Mouse (Mus musculus) midbrain, embryonic 14.5 days (tissue): Measurements from ENCODE around the gene Slc25a23. TPM values are rescaled to one million over a fixed set of nuclear protein-coding genes. Genes with fewer than 3 reads are reported as not detected.

Experiments
- ATAC-seq: fragments of 200-750 bp; cut with Nextera tagmentation; 2 replicates; pipeline ENCODE4 v1.8.0; 2017; ENCODE audit warnings: moderate number of reproducible peaks, moderate library complexity; ENCODE audit not compliant: low FRiP score, low TSS enrichment
- DNase-seq: peaks from one replicate; pipeline ENCODE4 v3.0.0-alpha.2; 2015
- H3K27ac ChIP-seq: fragments of 300-500 bp; sonication (generic); replicated peaks from 2 replicates; pipeline ENCODE4 v1.5.1; 2014; ENCODE audit warnings: mild to moderate bottlenecking, low read depth, low read length, moderate library complexity
- H3K27me3 ChIP-seq: fragments of 300-500 bp; sonication (generic); 2 replicates; pipeline ENCODE4 v1.6.1; 2014; ENCODE audit warnings: low read length, control low read depth, mixed read lengths; ENCODE audit not compliant: control insufficient read depth, insufficient read depth
- H3K36me3 ChIP-seq: fragments of 300-500 bp; sonication (generic); 2 replicates; pipeline ENCODE4 v1.6.1; 2014; ENCODE audit warnings: low read length, control low read depth; ENCODE audit not compliant: control insufficient read depth, insufficient read depth
- H3K4me1 ChIP-seq: fragments of 300-500 bp; sonication (generic); 2 replicates; pipeline ENCODE4 v1.6.1; 2014; ENCODE audit warnings: mild to moderate bottlenecking, antibody characterized with exemption, low read length, control low read depth; ENCODE audit not compliant: control insufficient read depth, insufficient read depth
- H3K4me2 ChIP-seq: fragments of 300-500 bp; sonication (generic); 2 replicates; pipeline ENCODE4 v1.6.1; 2014; ENCODE audit warnings: mild to moderate bottlenecking, low read length, moderate library complexity
- H3K4me3 ChIP-seq: fragments of 300-500 bp; sonication (generic); replicated peaks from 2 replicates; pipeline ENCODE4 v1.5.1; 2014; ENCODE audit warnings: low read depth, low read length
- H3K9ac ChIP-seq: fragments of 300-500 bp; sonication (generic); replicated peaks from 2 replicates; pipeline ENCODE4 v1.6.1; 2014; ENCODE audit warnings: mild to moderate bottlenecking, low read length, moderate library complexity
- H3K9me3 ChIP-seq: fragments of 300-500 bp; sonication (generic); 2 replicates; pipeline ENCODE4 v1.6.1; 2016; ENCODE audit warnings: low read length, control low read depth, mixed read lengths; ENCODE audit not compliant: control insufficient read depth
- WGBS: fragments of 180-500 bp; shearing (Covaris S2); extraction: QIAGEN DNeasy Blood & Tissue Kit; methylation state at CpG from one replicate; pipeline ENCODE4 v1.1.7; 2014; 5-methylcytosine and 5-hydroxymethylcytosine counted together
- polyA plus RNA-seq: library from polyadenylated mRNA; unstranded; fragments of >200 nt; fragmentation: Nextera tagmentation; extraction: Ambion mirVana; gene quantifications from 2 replicates; pipeline ENCODE4 v1.2.1, GENCODE M21; 2014

Gene Slc25a23
- polyA plus RNA-seq, 1 experiment from 2014 or later: 31.6 TPM

- peaks cover 3% of the 10 kb centered on the region; the same call in 1 of the 2 replicates for H3K4me1 ChIP-seq
- no peaks in the 10 kb centered on the region for H3K9me3 ChIP-seq
- 10% methylated on average over 10 of the region's 10 CpGs for WGBS
- ATAC-seq (no peak), DNase-seq (peak; percentile 31)
- no peak overlapping the region for H3K4me2 ChIP-seq
- H3K36me3 ChIP-seq: no peaks in the 10 kb centered on the region
- no peak overlapping the region for H3K27ac ChIP-seq
- no peak overlapping the region for H3K4me3 ChIP-seq
- H3K9ac ChIP-seq: no peak overlapping the region
- H3K27me3 ChIP-seq: no peaks in the 10 kb centered on the region
Observed at GRCm38 (mm10) chr17:57099629-57100325, 40.1 kb upstream of the Slc25a23 start.

- DNase-seq: no peak
- Histone ChIP-seq H3K9ac (no peak overlapping the region), H3K9me3 (no peaks in the 10 kb centered on the region), H3K27me3 (no peaks in the 10 kb centered on the region), H3K27ac (no peak overlapping the region), H3K4me1 (no peaks in the 10 kb centered on the region), H3K4me3 (no peak overlapping the region), H3K36me3 (no peaks in the 10 kb centered on the region), H3K4me2 (no peak overlapping the region)
- 84% methylated on average over 5 of the region's 5 CpGs for WGBS
- no peak for ATAC-seq
Observed at GRCm38 (mm10) chr17:57098321-57098720, 38.7 kb upstream of the Slc25a23 start.

- H3K27me3 ChIP-seq: no peaks in the 10 kb centered on the region
- peak overlapping the region; percentile 35 for H3K4me2 ChIP-seq
- no peak overlapping the region for H3K4me3 ChIP-seq
- H3K4me1 ChIP-seq: no peaks in the 10 kb centered on the region
- no peak overlapping the region for H3K9ac ChIP-seq
- H3K9me3 ChIP-seq: no peaks in the 10 kb centered on the region
- no peaks in the 10 kb centered on the region for H3K36me3 ChIP-seq
- 2% methylated on average over 11 of the region's 11 CpGs for WGBS
- H3K27ac ChIP-seq: no peak overlapping the region
- ATAC-seq (peak; percentile 70), DNase-seq (peak; percentile 86)
Observed at GRCm38 (mm10) chr17:57096623-57096920, 36.9 kb upstream of the Slc25a23 start.

DNA sequence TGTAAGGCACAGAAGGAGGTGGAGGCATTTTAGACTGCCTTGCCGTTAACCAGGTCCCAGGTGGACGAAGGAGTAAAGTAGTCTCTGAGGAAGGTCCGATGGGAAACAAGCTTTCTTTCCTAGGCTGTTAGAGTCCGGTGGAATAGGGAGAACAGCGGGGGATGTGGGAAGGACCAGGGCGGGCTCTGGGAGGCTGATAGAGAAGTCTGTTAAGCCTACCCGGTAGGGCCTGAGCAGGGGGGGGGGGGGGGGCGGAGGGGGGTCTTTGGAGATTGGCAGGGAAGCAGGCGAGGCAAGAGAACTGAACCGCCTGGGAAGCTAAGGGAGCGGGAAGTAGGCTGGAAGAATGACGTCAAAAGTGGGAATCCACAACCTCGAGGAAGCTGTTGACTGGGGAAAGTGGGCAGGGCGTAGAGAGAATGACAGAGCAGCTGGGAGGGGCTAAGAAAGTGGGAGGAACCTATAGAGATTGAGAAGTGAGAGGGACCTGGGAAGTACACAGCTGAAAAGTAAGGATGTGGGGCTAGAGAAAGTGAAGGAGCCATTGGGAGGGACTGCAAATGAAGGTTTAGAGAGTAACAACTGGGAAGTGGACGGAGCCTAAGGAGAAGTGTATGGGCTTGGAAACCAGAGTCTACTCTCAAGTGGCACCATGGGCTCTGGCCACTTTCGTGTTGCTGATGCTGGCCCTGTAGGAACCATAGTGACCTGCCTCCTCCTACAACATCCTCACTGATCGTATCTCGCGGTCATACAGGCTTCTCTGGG lies 36.4 kb upstream of the Slc25a23 start:
- H3K9me3 ChIP-seq: no peaks in the 10 kb centered on the region
- no peak overlapping the region for H3K27ac ChIP-seq
- no peaks in the 10 kb centered on the region for H3K27me3 ChIP-seq
- H3K9ac ChIP-seq: no peak overlapping the region
- H3K4me3 ChIP-seq: no peak overlapping the region
- H3K4me2 ChIP-seq: peak overlapping the region; percentile 35
- DNase-seq (peak; percentile 56), ATAC-seq (peak; percentile 46)
- H3K4me1 ChIP-seq: no peaks in the 10 kb centered on the region
- WGBS: 2% methylated on average over 18 of the region's 19 CpGs
- H3K36me3 ChIP-seq: no peaks in the 10 kb centered on the region

- H3K4me2 ChIP-seq: no peak overlapping the region
- DNase-seq (no peak), ATAC-seq (no peak)
- no peak overlapping the region for H3K27ac ChIP-seq
- WGBS: 95% methylated on average over 3 of the region's 3 CpGs
- H3K36me3 ChIP-seq: no peaks in the 10 kb centered on the region
- no peak overlapping the region for H3K4me3 ChIP-seq
- H3K4me1 ChIP-seq: no peaks in the 10 kb centered on the region
- no peaks in the 10 kb centered on the region for H3K27me3 ChIP-seq
- no peak overlapping the region for H3K9ac ChIP-seq
- H3K9me3 ChIP-seq: no peaks in the 10 kb centered on the region
Observed at GRCm38 (mm10) chr17:57094222-57094621, 34.6 kb upstream of the Slc25a23 start.

DNA sequence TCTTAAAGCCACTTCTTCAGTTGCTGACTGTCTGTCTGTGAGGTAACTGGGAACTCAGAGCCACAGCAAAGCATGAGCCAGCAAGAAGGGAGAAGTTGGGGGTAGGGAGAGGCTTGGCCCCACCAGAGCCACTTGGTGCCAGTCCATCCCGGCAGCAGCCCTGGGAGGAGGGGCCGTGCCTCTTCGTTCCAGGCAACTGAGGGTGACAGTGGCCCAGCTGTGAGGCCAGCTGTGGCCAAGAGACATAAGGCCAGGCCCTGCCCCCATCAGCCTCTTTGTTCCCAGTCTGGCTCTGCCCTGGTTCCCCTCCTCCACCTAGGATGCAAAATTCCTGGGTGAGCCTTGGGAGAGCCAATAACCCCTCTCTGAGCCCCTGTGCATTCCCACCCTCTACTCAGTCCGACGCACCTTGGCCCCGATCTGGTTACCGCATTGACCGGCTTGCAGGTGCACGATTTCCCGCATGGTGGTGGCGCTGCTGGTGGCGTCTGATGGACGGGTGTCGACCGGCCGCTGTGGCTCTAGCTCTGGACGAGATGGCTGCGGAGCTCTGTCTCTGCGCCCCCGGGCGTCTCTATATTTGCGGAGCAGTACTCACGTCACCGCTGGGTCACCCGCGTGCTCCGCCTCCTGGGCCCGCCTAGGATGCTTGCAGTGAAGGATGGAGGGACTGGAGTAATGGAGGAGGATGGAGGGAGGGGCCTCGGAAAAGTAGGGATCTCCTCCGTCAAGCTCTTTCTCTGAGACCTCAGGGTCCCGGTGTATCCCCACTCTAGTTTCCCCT lies 27.6 kb upstream of the Slc25a23 start, which contains the start of gene Tubb4a:
TSS of gene Tubb4a (minus strand) at position 734 of the 784 bp plus-strand sequence.
- peak; percentile 94 for DNase-seq
- Histone ChIP-seq H3K4me1 (peaks cover 18% of the 10 kb centered on the region), H3K4me2 (peak within 1 kb of the TSS; percentile 73), H3K27me3 (no peaks in the 10 kb centered on the region), H3K36me3 (peaks cover 26% of the 10 kb centered on the region), H3K9ac (peak within 1 kb of the TSS; percentile 66), H3K9me3 (no peaks in the 10 kb centered on the region), H3K4me3 (peak within 1 kb of the TSS; percentile 59), H3K27ac (peak within 1 kb of the TSS; percentile 85)
- ATAC-seq: peak; percentile 92
- WGBS: under 1% methylated on average over 31 of the region's 31 CpGs

DNA sequence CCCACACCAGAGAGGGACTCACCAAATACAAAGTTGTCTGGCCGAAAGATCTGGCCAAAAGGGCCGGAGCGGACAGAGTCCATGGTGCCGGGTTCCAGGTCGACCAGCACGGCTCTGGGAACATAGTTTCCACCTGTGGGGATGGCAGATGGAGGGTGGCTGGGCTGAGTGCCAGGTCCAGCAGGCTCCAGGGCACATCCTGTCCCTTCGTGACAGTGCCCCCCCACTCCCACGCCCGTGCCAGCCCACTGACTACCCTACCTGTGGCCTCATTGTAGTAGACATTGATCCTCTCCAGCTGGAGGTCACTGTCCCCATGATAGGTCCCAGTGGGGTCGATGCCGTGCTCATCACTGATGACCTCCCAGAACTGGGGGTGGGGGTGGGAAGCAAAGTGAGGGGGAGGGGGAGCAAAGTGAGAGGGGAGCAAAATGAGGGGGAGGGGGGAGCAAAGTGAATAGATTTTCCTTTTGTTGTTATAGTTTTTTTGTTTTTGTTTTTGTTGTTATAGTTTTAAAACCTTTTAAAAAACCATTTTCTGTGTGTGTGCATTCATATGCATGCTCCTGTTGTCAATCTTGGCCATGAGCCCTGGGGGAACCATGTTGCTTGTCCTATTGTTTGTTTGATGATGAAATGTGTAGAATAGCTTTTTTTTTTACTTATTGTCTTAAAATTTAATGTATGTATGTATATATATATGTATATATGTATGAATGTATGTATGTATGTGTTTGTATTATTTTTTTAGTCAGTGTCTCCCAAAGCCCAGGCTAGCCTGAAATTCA lies 26.5 kb upstream of the Slc25a23 start:
- H3K36me3 ChIP-seq: peaks cover 31% of the 10 kb centered on the region
- H3K27ac ChIP-seq: no peak overlapping the region
- ATAC-seq: no peak
- H3K9ac ChIP-seq: peak overlapping the region; percentile 66
- peaks cover 18% of the 10 kb centered on the region for H3K4me1 ChIP-seq
- WGBS: 86% methylated on average over 11 of the region's 11 CpGs
- DNase-seq: no peak
- no peaks in the 10 kb centered on the region for H3K9me3 ChIP-seq
- peak overlapping the region; percentile 73 for H3K4me2 ChIP-seq
- peak overlapping the region; percentile 59 for H3K4me3 ChIP-seq
- H3K27me3 ChIP-seq: no peaks in the 10 kb centered on the region

DNA sequence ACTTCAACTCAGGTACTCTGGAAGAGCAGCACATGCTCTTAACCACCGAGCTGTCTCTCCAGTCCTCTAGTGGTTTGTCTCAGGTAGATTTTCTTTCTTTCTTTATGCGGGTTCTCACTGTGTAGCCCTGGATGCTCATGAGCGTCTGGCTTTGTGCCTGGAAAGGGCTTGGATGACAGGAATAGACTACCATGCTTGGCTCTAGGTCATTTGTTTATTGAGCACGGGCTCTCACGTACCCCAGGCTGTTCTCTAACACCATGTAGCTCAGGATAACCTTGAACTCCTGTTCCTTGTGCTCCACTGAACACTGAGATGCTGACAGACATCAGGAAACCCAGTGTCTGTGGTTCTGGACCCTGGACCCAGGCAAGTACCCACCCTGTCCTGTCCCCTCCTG lies 22.8 kb upstream of the Slc25a23 start:
- no peaks in the 10 kb centered on the region for H3K9me3 ChIP-seq
- ATAC-seq (no peak), DNase-seq (no peak)
- no peak overlapping the region for H3K27ac ChIP-seq
- H3K36me3 ChIP-seq: peaks cover 49% of the 10 kb centered on the region
- H3K9ac ChIP-seq: no peak overlapping the region
- no peak overlapping the region for H3K4me2 ChIP-seq
- H3K4me1 ChIP-seq: peaks cover 18% of the 10 kb centered on the region
- 96% methylated on average over 5 of the region's 5 CpGs for WGBS
- H3K4me3 ChIP-seq: no peak overlapping the region
- no peaks in the 10 kb centered on the region for H3K27me3 ChIP-seq
